Mouse (Mus musculus): ENCODE data around the gene Phactr1. TPM values are rescaled to one million over a fixed set of nuclear protein-coding genes. Genes with fewer than 3 reads are reported as not detected.

Phactr1 gene
- total and polyA plus RNA-seq, 2 experiments = 0.16 to 0.28 TPM

DNA sequence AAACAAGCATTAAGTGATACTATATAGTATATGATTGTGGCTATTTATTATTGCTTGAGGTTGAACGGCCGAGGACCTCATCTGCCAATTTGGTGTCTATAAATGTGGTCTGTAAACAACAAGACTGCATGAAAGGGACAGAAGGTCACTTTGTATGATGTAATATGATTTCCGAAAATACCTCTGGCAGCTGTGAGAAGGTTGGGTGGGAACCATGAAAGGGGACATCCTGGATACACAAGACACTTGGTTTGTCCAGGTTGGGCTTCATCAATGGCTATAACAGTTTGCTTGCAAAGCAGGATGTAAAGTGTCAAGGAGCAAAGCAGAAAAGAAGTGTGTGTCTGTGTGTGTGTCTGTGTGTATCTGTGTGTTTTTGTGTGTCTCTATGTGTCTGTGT lies 329.2 kb downstream of the Phactr1 start:
- H3K79me2 ChIP-seq (ENCODE audit: control insufficient read depth, insufficient read depth, low read length) = no peaks in the 10 kb centered on the region
- H3K36me3 ChIP-seq (ENCODE audit: control insufficient read depth, insufficient read depth, low read length) = no peaks in the 10 kb centered on the region
- no peak overlapping the region for H3K27ac ChIP-seq (replicated peaks; ENCODE audit: insufficient read depth, low read depth, low read length)
- H3K9ac ChIP-seq (ENCODE audit: low read depth, low read length) = no peak overlapping the region
- no peaks in the 10 kb centered on the region for H3K4me1 ChIP-seq (ENCODE audit: control insufficient read depth, insufficient read depth, low read length)
- no peak for DNase-seq (ENCODE audit: extremely low read depth, low read depth, low spot score)
- no peaks in the 10 kb centered on the region for H3K27me3 ChIP-seq (ENCODE audit: control insufficient read depth, insufficient read depth, low read length)
- WGBS = 60% methylated on average over 3 of the region's 3 CpGs
- H3K4me3 ChIP-seq (ENCODE audit: insufficient read depth, low read depth, low read length) = no peak overlapping the region
- no peak for TF ChIP-seq CTCF (IDR thresholded peaks at IDR 0.05; ENCODE audit: low read depth, low read length)
- no peak for TF ChIP-seq POLR2A (IDR thresholded peaks at IDR 0.05; ENCODE audit: extremely low read depth, insufficient read depth, low read length)

DNA sequence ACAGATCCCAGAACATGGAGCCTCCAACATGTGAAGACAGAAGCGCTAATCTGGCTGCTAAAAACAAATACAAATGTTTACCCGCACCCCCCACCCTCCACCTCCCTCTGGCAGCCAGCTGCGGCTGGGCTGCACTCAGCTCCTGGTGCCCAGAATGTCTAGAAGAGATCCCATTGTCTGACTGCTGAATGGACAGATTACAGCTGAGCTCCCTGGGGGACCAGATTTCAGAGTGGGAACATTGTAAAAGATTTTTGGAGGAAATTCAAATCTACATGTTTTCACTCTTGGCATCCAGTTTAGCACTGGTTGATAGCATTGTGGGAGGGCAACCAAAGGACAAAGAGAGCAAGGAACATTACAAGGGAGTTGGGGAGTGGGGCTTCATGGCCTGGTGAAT lies 331.1 kb downstream of the Phactr1 start:
- Histone ChIP-seq H3K4me3 (ENCODE audit: insufficient read depth, low read depth, low read length) (no peak overlapping the region), H3K79me2 (ENCODE audit: control insufficient read depth, insufficient read depth, low read length) (no peaks in the 10 kb centered on the region), H3K9ac (ENCODE audit: low read depth, low read length) (no peak overlapping the region), H3K27me3 (ENCODE audit: control insufficient read depth, insufficient read depth, low read length) (no peaks in the 10 kb centered on the region), H3K27ac (replicated peaks; ENCODE audit: insufficient read depth, low read depth, low read length) (no peak overlapping the region), H3K36me3 (ENCODE audit: control insufficient read depth, insufficient read depth, low read length) (no peaks in the 10 kb centered on the region), H3K4me1 (ENCODE audit: control insufficient read depth, insufficient read depth, low read length) (no peaks in the 10 kb centered on the region)
- no peak for DNase-seq (ENCODE audit: extremely low read depth, low read depth, low spot score)
- TF ChIP-seq CTCF (IDR thresholded peaks at IDR 0.05; ENCODE audit: low read depth, low read length) = no peak
- no peak for TF ChIP-seq POLR2A (IDR thresholded peaks at IDR 0.05; ENCODE audit: extremely low read depth, insufficient read depth, low read length)
- 31% methylated on average over 3 of the region's 3 CpGs for WGBS

DNA sequence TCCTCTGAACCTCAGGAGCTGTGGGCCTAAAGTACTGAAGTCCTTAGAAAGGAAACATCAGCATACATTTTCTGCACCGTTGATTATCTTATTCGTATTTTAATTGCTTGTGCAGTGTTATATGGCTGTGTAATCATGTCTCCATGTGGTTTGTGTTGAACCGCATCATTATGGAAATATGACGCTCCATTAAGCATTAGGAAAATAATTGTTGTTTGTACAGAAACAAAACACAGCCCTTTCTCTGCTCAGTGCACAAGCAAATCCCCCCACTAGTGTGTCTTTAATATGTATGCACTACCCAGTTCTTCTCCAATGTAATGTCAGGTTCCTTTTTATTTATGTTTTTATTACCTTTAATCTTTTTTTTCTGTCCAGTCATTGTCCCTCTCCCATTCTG lies 333.6 kb downstream of the Phactr1 start:
- Histone ChIP-seq H3K27me3 (ENCODE audit: control insufficient read depth, insufficient read depth, low read length) (no peaks in the 10 kb centered on the region), H3K4me3 (ENCODE audit: insufficient read depth, low read depth, low read length) (no peak overlapping the region), H3K27ac (replicated peaks; ENCODE audit: insufficient read depth, low read depth, low read length) (no peak overlapping the region), H3K4me1 (ENCODE audit: control insufficient read depth, insufficient read depth, low read length) (no peaks in the 10 kb centered on the region), H3K36me3 (ENCODE audit: control insufficient read depth, insufficient read depth, low read length) (no peaks in the 10 kb centered on the region), H3K9ac (ENCODE audit: low read depth, low read length) (no peak overlapping the region), H3K79me2 (ENCODE audit: control insufficient read depth, insufficient read depth, low read length) (no peaks in the 10 kb centered on the region)
- no peak for DNase-seq (ENCODE audit: extremely low read depth, low read depth, low spot score)
- WGBS = 91% methylated on average over 4 of the region's 4 CpGs
- TF ChIP-seq CTCF (IDR thresholded peaks at IDR 0.05; ENCODE audit: low read depth, low read length) (no peak), POLR2A (IDR thresholded peaks at IDR 0.05; ENCODE audit: extremely low read depth, insufficient read depth, low read length) (no peak)

DNA sequence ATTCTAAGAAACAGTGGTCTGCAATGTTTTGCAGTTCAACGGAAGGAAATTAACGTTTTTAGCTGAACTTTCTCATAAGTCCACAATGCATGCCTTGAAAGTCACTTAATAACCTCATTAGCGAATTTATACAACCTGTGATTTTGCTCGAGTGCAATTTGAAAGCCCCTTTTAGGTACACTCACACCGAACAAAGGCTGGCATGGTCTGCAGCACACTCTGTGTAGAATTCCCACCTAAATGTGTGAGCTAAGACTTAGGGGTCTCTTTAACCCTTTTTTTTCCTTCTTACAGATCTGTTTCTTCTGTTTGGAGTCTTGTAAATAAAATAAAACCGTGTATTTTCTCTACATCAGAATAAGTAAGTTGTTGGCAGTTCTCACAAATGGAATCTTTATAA lies 335.3 kb downstream of the Phactr1 start:
- H3K9ac ChIP-seq (ENCODE audit: low read depth, low read length) = no peak overlapping the region
- no peaks in the 10 kb centered on the region for H3K27me3 ChIP-seq (ENCODE audit: control insufficient read depth, insufficient read depth, low read length)
- 86% methylated on average over 6 of the region's 6 CpGs for WGBS
- TF ChIP-seq POLR2A (IDR thresholded peaks at IDR 0.05; ENCODE audit: extremely low read depth, insufficient read depth, low read length) = no peak
- no peak for TF ChIP-seq CTCF (IDR thresholded peaks at IDR 0.05; ENCODE audit: low read depth, low read length)
- no peak overlapping the region for H3K27ac ChIP-seq (replicated peaks; ENCODE audit: insufficient read depth, low read depth, low read length)
- no peak for DNase-seq (ENCODE audit: extremely low read depth, low read depth, low spot score)
- H3K4me3 ChIP-seq (ENCODE audit: insufficient read depth, low read depth, low read length) = no peak overlapping the region
- no peaks in the 10 kb centered on the region for H3K4me1 ChIP-seq (ENCODE audit: control insufficient read depth, insufficient read depth, low read length)
- H3K36me3 ChIP-seq (ENCODE audit: control insufficient read depth, insufficient read depth, low read length) = no peaks in the 10 kb centered on the region
- no peaks in the 10 kb centered on the region for H3K79me2 ChIP-seq (ENCODE audit: control insufficient read depth, insufficient read depth, low read length)

DNA sequence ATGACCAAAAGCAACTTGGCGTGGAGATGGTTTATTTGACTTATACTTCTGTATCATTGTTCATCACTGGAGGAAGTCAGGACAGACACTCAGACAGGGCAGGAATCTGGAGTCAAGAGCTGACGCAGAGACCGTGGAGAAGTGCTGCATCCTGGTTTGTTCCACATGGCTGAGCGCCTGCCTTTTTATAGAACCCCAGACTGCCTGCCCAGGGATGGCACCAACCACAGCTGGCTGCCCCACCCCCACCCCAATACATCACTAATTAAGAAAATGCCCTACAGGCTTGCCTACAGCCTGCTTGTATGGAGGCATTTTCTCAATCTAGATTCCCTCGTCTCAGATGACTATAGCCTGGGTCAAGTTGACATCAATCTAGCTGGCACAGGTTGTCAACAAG lies 338.4 kb downstream of the Phactr1 start:
- 78% methylated on average over 5 of the region's 5 CpGs for WGBS
- no peaks in the 10 kb centered on the region for H3K4me1 ChIP-seq (ENCODE audit: control insufficient read depth, insufficient read depth, low read length)
- no peaks in the 10 kb centered on the region for H3K79me2 ChIP-seq (ENCODE audit: control insufficient read depth, insufficient read depth, low read length)
- DNase-seq (ENCODE audit: extremely low read depth, low read depth, low spot score) = no peak
- no peaks in the 10 kb centered on the region for H3K27me3 ChIP-seq (ENCODE audit: control insufficient read depth, insufficient read depth, low read length)
- H3K27ac ChIP-seq (replicated peaks; ENCODE audit: insufficient read depth, low read depth, low read length) = no peak overlapping the region
- H3K36me3 ChIP-seq (ENCODE audit: control insufficient read depth, insufficient read depth, low read length) = no peaks in the 10 kb centered on the region
- no peak overlapping the region for H3K4me3 ChIP-seq (ENCODE audit: insufficient read depth, low read depth, low read length)
- no peak overlapping the region for H3K9ac ChIP-seq (ENCODE audit: low read depth, low read length)
- no peak for TF ChIP-seq POLR2A (IDR thresholded peaks at IDR 0.05; ENCODE audit: extremely low read depth, insufficient read depth, low read length)
- TF ChIP-seq CTCF (IDR thresholded peaks at IDR 0.05; ENCODE audit: low read depth, low read length) = no peak

DNA sequence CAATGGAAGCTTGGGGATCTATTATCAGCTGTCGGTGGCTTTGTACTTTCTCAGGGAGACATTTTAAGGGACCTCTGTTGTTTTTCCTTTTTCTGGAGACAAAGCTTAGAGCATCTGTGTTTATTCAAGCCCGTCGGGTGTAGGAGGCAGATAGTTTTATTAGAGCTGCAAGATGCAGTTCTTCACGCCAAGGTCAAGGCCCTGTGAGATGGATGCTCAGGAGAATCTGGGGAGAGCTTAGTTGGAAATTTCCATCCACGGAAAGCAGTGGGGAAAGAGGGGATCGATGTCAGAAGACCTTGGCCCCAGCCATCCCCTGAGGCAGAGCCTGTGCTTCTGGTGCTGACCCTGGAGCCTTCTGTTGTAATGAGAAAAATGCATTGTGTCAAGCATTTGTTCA lies 340.6 kb downstream of the Phactr1 start:
- no peak overlapping the region for H3K27ac ChIP-seq (replicated peaks; ENCODE audit: insufficient read depth, low read depth, low read length)
- no peaks in the 10 kb centered on the region for H3K27me3 ChIP-seq (ENCODE audit: control insufficient read depth, insufficient read depth, low read length)
- TF ChIP-seq POLR2A (IDR thresholded peaks at IDR 0.05; ENCODE audit: extremely low read depth, insufficient read depth, low read length) = no peak
- TF ChIP-seq CTCF (IDR thresholded peaks at IDR 0.05; ENCODE audit: low read depth, low read length) = no peak
- H3K79me2 ChIP-seq (ENCODE audit: control insufficient read depth, insufficient read depth, low read length) = no peaks in the 10 kb centered on the region
- WGBS = 84% methylated on average over 6 of the region's 6 CpGs
- H3K9ac ChIP-seq (ENCODE audit: low read depth, low read length) = no peak overlapping the region
- DNase-seq (ENCODE audit: extremely low read depth, low read depth, low spot score) = no peak
- no peaks in the 10 kb centered on the region for H3K36me3 ChIP-seq (ENCODE audit: control insufficient read depth, insufficient read depth, low read length)
- H3K4me1 ChIP-seq (ENCODE audit: control insufficient read depth, insufficient read depth, low read length) = no peaks in the 10 kb centered on the region
- no peak overlapping the region for H3K4me3 ChIP-seq (ENCODE audit: insufficient read depth, low read depth, low read length)
